Mouse (Mus musculus) 3134 (cell line): Measurements from ENCODE around the gene Bace1.
A peak's percentile ranks its signal among the peaks of the same experiment; 100 is the strongest.
"Not testable (repeated sequence)": the region's sequence is repeated elsewhere in the genome, so short reads cannot be mapped to it uniquely, and the experiment has no call there.

Experiments used
- DNase-seq: peaks from one replicate; pipeline ENCODE4 v3.0.0-alpha.2; 2011; ENCODE audit warnings: low spot score; ENCODE audit not compliant: insufficient read length; ENCODE audit errors: extremely low read depth

The Bace1 gene

GRCm38 (mm10) chr9:45832898-45833297 is 5.5 kb upstream of the Bace1 start:
- no peak for DNase-seq

GRCm38 (mm10) chr9:45833461-45833860 is 4.9 kb upstream of the Bace1 start:
- DNase-seq = no peak

DNA sequence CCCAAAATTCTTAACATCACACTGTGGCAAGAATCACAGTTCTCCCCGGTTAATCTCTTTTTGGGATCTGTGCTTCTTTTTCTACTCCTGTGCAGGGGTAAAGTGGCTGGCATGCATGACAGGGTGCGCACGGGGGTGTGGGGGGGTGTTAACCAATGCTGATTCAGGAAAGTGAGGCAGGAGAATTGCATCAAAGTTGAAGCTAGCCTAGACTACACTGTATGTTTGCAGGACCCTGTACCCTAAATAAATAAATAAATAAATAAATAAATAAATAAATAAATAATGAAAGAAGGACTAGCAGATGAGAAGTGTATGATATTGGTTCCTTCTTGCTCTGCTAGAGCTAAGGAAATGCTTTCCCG is 329 bp upstream of the Bace1 start:
- DNase-seq = no peak

GRCm38 (mm10) chr9:45839139-45839981 is 980 bp downstream of the Bace1 start:
- DNase-seq = no peak

DNA sequence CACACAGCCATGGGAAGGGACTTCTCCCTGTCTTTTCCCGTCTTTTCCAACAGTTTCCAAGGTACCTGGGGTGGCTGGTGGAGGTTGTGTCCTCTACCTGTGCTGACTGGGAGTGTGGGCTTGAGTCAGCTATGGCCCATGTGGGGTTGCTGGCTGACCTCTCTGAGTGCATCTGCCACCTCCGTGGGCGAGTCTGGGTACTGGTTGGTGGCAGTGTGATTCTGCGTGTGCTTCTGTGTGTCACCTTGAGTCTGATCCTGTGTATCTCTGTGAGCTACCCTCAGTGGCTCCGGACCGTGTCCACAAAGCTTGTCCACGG is 1.6 kb downstream of the Bace1 start:
- no peak for DNase-seq

DNA sequence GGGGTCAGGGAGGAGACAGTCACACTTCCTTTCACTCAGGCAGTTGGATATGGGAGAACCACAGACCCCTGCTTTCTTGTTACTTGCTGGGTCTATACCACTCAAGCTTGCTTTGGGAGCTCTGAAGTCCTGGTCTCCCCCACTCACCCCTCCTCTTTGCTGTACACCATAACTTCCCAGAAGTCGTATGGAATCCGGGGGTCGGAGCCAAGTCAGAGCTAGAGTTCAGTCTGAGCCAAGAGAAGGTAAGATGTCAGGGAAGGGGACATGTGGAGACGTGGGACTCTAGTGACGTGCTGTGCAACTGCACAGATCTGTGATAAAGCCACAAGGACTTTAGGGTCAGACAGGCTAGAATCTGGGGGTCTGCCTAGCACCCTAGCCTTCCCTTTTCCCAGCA is 2.0 kb downstream of the Bace1 start:
- DNase-seq = no peak

DNA sequence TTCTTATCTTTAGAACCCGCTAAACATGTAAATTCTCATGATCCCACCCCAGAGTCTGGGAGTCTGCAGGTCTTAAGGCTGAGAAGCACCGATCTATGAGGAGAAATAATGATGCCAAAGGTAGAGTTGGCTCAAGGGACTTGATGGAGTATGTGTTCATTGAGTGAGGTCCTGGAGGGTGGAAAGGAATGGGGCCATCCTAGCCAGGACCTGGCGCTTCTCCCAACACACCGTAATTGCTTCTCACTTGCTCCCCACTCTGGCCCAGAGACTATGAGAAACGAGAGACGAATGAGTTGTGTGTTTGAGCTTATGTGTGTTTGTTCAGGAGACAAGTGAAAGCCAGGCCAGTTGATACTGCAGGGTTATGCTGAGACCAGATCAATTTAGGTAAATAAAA is 3.1 kb downstream of the Bace1 start:
- no peak for DNase-seq

- no peak for DNase-seq
Measured at GRCm38 (mm10) chr9:45843007-45843406, 4.6 kb downstream of the Bace1 start.

DNA sequence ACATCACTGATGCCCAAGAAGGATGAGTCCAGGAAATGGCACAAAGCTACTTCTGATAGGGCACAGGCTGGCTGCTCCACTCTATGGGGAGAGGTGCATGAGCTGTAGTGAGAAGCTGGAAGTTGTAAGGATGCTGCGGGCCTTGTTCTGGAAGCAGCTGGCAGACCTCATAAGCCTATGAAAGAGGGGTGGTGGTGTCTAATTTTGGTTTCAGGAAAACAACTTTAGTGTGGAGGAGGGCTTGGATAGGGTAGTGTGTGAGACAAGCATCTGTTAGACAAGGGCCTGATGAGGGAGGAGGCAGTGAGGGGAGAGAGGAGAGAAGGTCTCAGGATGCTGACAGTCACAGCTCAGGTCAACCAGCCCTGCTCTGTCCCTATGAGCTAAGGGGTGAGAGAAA is 5.4 kb downstream of the Bace1 start:
- DNase-seq = no peak

DNA sequence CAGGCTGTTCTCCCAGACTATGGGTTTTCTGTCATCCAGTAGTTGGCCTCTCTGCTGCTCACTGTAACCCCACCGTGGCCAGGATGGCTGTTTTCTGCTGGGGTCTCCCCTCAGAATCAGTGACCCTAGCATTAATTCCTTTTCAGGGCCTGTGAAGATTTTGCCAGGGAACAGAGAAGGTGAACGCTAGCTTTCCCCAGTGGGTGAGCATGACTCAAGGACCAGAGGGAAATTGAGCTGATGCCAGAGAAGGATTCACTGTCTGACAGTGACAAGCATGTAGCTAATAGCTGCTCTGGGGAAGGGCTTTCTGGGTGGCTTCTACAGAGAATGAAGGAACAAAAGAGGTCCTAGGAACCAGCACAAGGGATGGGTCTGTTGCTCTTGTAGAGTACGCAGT is 7.2 kb downstream of the Bace1 start:
- DNase-seq = peak; percentile 54

DNA sequence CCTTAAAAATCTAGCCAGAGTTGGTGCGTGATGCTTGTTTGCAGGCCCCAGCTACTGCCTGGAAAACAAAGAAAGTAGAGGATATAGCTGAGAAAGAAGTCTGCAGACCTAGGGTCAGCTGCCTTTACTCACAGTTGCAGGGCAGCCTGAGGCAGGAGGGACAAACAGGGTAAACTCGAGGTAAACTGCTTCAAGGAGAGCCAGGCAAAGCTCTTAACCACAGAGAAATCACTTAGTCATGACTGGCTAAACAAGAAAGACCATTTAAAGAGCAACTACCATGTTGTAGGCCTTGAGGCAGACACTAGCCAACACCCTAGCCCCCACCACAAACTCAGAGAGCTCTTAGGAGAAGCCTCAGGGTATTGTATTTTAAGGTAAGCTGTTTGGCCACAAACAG is 7.8 kb downstream of the Bace1 start:
- DNase-seq = not testable (repeated sequence)

DNA sequence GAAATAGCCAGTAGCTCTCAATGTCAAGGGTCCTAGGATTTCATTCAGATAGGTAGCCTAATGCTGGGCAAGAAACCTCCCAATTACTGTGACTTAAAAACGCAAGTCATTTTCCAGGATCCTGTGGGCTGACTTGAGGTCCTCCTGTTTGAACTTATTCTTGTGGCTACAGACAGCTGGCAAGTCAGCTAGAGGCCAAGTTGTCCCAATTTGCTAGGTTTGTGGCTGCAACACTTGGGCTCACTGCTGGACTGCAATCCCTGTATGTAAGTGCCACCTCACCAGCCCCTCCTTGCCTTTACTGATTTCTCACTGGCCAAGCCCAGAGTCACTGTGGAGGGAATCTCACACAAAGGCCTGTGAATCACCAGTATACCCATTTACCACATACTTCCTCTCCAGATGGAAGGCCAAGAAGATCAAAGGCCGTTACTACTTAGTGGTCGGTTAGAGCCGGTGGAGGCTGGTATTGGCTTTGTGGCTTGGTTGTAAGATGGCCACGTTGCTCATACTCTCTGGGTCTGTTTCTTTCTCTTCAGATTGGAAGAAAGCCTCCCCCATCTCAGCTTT is 8.6 kb downstream of the Bace1 start:
- peak; percentile 86 for DNase-seq

DNA sequence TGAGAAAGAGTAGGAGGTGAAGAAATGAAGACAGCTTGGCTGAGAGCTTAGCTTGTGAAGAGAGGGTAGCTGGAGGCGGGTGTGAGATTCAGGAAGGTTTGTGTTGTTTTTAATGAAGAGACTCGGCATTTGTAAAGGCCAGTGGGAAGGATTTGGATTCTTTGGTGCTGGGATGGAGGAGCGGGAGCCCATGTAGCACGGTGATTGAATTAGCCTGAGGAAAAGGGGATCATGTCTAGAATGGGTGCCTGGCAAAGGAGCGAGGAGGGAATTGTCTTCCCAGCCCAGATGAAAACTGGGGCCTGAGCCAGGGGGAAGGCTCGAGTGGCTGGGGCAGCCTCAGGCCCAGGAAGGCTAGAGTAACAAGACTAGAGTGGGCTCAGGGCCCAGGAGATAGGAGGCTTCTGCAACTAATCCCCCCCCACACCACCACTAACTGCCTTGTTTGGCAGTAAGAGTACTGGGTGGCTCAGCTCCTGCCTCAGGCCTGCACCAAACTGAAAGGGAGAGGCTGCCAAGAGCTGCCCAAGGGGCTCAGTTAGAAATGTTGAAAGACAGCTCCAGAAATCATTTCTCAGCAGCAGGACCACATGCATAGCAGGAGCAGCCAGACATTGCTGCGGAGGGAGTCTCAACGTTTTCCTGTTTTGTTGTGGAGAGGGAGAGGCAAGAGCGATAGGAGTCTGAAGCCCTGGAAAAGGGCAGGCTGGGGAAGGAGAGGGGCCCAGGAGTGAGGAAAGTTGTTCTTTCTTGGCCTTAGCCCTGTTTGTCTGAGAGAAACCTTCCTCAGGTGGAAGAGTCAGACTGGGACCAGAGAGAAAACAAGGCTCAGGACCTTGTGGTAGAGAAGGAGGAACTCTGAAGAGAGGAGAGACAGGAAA is 11.4 kb downstream of the Bace1 start:
- no peak for DNase-seq

DNA sequence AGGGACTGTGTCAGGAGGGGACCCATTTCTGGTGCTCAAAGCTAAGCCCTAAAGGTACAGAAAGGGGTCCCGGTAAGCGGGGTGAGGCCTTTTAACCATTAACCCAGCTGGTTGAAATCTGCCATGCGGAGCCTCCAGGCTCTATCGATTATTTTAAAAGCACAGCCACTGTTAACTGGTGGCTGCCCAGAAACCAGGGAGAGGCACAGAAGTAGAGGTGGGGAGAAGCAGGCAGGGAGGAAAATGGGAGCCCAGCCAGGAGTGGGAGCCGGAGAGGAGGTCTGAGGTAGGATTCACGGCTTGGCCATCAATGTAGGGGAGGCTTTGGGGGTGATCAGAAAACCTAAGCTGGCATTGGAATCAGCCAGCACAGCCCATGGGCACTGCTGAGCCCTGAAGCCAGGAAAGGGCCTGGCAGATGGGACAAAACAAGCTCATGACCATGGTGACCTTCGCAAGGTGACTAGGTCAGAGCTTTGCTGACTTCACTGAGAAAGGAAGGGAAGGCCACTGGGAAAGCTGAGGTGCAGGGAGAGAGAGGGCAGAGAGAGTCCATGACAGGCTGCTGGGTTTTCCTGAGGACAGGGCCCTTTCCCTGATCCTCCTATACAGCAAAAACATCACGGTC is 12.3 kb downstream of the Bace1 start:
- DNase-seq = no peak

DNA sequence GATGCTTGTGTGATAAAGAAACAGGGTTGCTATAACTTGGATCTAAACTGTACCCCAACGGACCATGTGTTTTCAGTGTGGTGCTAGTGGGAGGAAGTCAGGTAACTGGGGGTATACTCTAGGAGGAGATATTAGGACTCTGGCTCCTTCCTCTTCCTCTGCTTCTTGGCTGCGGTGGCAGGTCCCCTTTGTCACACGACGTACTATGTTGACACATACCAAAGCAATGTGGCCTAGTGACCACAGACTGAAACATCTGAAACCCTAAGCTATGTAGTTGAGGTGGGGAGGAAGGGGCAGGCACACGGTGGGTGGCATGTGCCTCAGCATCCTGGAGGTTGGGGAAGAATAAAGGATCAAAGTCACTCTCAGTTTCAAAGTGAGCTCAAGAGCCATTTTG is 12.9 kb downstream of the Bace1 start:
- DNase-seq = no peak

DNA sequence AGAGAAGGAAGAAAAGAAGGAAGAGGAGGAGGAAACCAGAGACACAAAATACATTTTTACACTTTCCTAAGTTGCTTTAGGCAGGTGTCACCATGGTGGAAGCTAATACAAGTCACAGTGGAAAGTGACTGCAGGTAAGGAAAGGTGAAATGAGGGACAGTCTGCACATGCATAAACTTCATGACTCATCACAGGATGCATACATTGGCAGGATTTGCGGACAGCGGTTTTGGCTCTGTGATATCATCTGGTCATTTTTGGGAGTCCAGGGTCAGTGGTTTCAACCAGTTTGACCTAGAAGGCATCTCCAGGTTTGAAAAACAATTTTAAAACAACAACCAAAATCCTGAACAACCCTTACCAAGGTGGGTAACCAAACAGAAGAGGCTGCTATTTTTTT is 13.4 kb downstream of the Bace1 start:
- no peak for DNase-seq

GRCm38 (mm10) chr9:45853695-45854094 is 15.3 kb downstream of the Bace1 start:
- DNase-seq = no peak

GRCm38 (mm10) chr9:45854136-45854535 is 15.8 kb downstream of the Bace1 start:
- DNase-seq = no peak

GRCm38 (mm10) chr9:45859364-45859763 is 21.0 kb downstream of the Bace1 start:
- DNase-seq = no peak

- DNase-seq = no peak
Measured at GRCm38 (mm10) chr9:45861813-45862212, 23.4 kb downstream of the Bace1 start.

- DNase-seq = no peak
Measured at GRCm38 (mm10) chr9:45869181-45869580, 30.8 kb downstream of the Bace1 start.
